Mouse (Mus musculus): Measurements from ENCODE around the gene Tnni3. TPM values are rescaled to one million over a fixed set of nuclear protein-coding genes. Genes with fewer than 3 reads are reported as not detected.

The Tnni3 gene
- polyA plus RNA-seq, 1 experiment = 13.3 TPM

- H3K4me3 ChIP-seq = peak overlapping the region; percentile 53
- H3K27me3 ChIP-seq (ENCODE audit: control insufficient read depth, insufficient read depth, insufficient read length) = no peaks in the 10 kb centered on the region
- peaks cover 29% of the 10 kb centered on the region for H3K79me2 ChIP-seq (ENCODE audit: control insufficient read depth, insufficient read depth)
- TF ChIP-seq POLR2A (IDR thresholded peaks at IDR 0.05; ENCODE audit: insufficient read length, low read depth) (no peak), MYOG (IDR thresholded peaks at IDR 0.05; ENCODE audit: control insufficient read depth in 1 of 3, insufficient read depth in 1 of 3, insufficient read length in 2 of 3, low read depth in 2 of 3) (no peak), SRF (IDR thresholded peaks at IDR 0.05; ENCODE audit: control insufficient read depth, insufficient read length, low read depth) (no peak), CEBPB (IDR thresholded peaks at IDR 0.05; ENCODE audit: insufficient read depth, poor library complexity, severe bottlenecking) (no peak), USF1 (IDR thresholded peaks at IDR 0.05; ENCODE audit: low read depth) (no peak), REST (IDR thresholded peaks at IDR 0.05; ENCODE audit: insufficient read depth, insufficient read length) (no peak), E2F4 (IDR thresholded peaks at IDR 0.05; ENCODE audit: insufficient read depth) (no peak), POLR2AphosphoS2 (IDR thresholded peaks at IDR 0.05; ENCODE audit: insufficient read length, low read depth) (no peak), TCF12 (IDR thresholded peaks at IDR 0.05; ENCODE audit: insufficient read depth, poor library complexity, severe bottlenecking) (no peak), MYOD1 (IDR thresholded peaks at IDR 0.05; ENCODE audit: control insufficient read depth in 1 of 3, insufficient read length in 2 of 3, low read depth in 2 of 3) (no peak), MAX (IDR thresholded peaks at IDR 0.05; ENCODE audit: low read depth) (no peak), TCF3 (IDR thresholded peaks at IDR 0.05; ENCODE audit: insufficient read length, low read depth) (no peak)
- H3ac ChIP-seq (ENCODE audit: control insufficient read depth, insufficient read length) = no peak overlapping the region
- H3K4me2 ChIP-seq (ENCODE audit: low read depth) = no peak overlapping the region
- H3K36me3 ChIP-seq (ENCODE audit: control insufficient read depth, insufficient read depth) = no peaks in the 10 kb centered on the region
These were observed 20.9 kb downstream of the Tnni3 start for GRCm38 (mm10) chr7:4503100-4503499.

GRCm38 (mm10) chr7:4502421-4503090 is 21.5 kb downstream of the Tnni3 start:
- Histone ChIP-seq H3K36me3 (ENCODE audit: control insufficient read depth, insufficient read depth) (no peaks in the 10 kb centered on the region), H3K4me2 (ENCODE audit: low read depth) (peak overlapping the region; percentile 86), H3ac (ENCODE audit: control insufficient read depth, insufficient read length) (no peak overlapping the region), H3K79me2 (ENCODE audit: control insufficient read depth, insufficient read depth) (peaks cover 34% of the 10 kb centered on the region), H3K27me3 (ENCODE audit: control insufficient read depth, insufficient read depth, insufficient read length) (no peaks in the 10 kb centered on the region), H3K4me3 (peak overlapping the region; percentile 53)
- TF ChIP-seq CEBPB (IDR thresholded peaks at IDR 0.05; ENCODE audit: insufficient read depth, poor library complexity, severe bottlenecking) = no peak
- peak; percentile 43 for TF ChIP-seq SRF (IDR thresholded peaks at IDR 0.05; ENCODE audit: control insufficient read depth, insufficient read length, low read depth)
- TF ChIP-seq POLR2AphosphoS2 (IDR thresholded peaks at IDR 0.05; ENCODE audit: insufficient read length, low read depth) = peak; percentile 60

- TF ChIP-seq TCF3 (IDR thresholded peaks at IDR 0.05; ENCODE audit: insufficient read length, low read depth) = no peak
- TF ChIP-seq CEBPB (IDR thresholded peaks at IDR 0.05; ENCODE audit: insufficient read depth, poor library complexity, severe bottlenecking) = no peak
- peak; percentile 70 for TF ChIP-seq POLR2AphosphoS2 (IDR thresholded peaks at IDR 0.05; ENCODE audit: insufficient read length, low read depth)
- TF ChIP-seq SRF (IDR thresholded peaks at IDR 0.05; ENCODE audit: control insufficient read depth, insufficient read length, low read depth) = no peak
- peak; percentile 66 for TF ChIP-seq POLR2A (IDR thresholded peaks at IDR 0.05; ENCODE audit: insufficient read length, low read depth)
- no peak for TF ChIP-seq MYOD1 (IDR thresholded peaks at IDR 0.05; ENCODE audit: control insufficient read depth in 1 of 3, insufficient read length in 2 of 3, low read depth in 2 of 3)
- TF ChIP-seq MYOG (IDR thresholded peaks at IDR 0.05; ENCODE audit: control insufficient read depth in 1 of 3, insufficient read depth in 1 of 3, insufficient read length in 2 of 3, low read depth in 2 of 3) = peak in 1 of 3 experiments; percentile 34
- TF ChIP-seq MAX (IDR thresholded peaks at IDR 0.05; ENCODE audit: low read depth) = no peak
- TF ChIP-seq REST (IDR thresholded peaks at IDR 0.05; ENCODE audit: insufficient read depth, insufficient read length) = no peak
- Histone ChIP-seq H3K36me3 (ENCODE audit: control insufficient read depth, insufficient read depth) (peaks cover 2% of the 10 kb centered on the region), H3ac (ENCODE audit: control insufficient read depth, insufficient read length) (peak within 1 kb of the TSS; percentile 76), H3K79me2 (ENCODE audit: control insufficient read depth, insufficient read depth) (peaks cover 42% of the 10 kb centered on the region), H3K4me2 (ENCODE audit: low read depth) (peak within 1 kb of the TSS; percentile 86), H3K27me3 (ENCODE audit: control insufficient read depth, insufficient read depth, insufficient read length) (no peaks in the 10 kb centered on the region), H3K4me3 (peak within 1 kb of the TSS; percentile 53)
These were observed 22.3 kb downstream of the Tnni3 start, which contains the start of gene Ppp1r12c for GRCm38 (mm10) chr7:4501558-4502397. Gene Ppp1r12c (minus strand): TSS chr7:4501680.

- TF ChIP-seq E2F4 (IDR thresholded peaks at IDR 0.05; ENCODE audit: insufficient read depth) = no peak
- TF ChIP-seq MYOG (IDR thresholded peaks at IDR 0.05; ENCODE audit: control insufficient read depth in 1 of 3, insufficient read depth in 1 of 3, insufficient read length in 2 of 3, low read depth in 2 of 3) = peak in 1 of 3 experiments; percentile 20
- TF ChIP-seq POLR2A (IDR thresholded peaks at IDR 0.05; ENCODE audit: insufficient read length, low read depth) = peak; percentile 18
- Histone ChIP-seq H3K4me2 (ENCODE audit: low read depth) (peak overlapping the region; percentile 68), H3ac (ENCODE audit: control insufficient read depth, insufficient read length) (peak overlapping the region; percentile 76), H3K4me3 (peak overlapping the region; percentile 53), H3K79me2 (ENCODE audit: control insufficient read depth, insufficient read depth) (peaks cover 50% of the 10 kb centered on the region), H3K36me3 (ENCODE audit: control insufficient read depth, insufficient read depth) (peaks cover 8% of the 10 kb centered on the region), H3K27me3 (ENCODE audit: control insufficient read depth, insufficient read depth, insufficient read length) (no peaks in the 10 kb centered on the region)
These were observed 23.0 kb downstream of the Tnni3 start for GRCm38 (mm10) chr7:4500892-4501471.

Data from myocyte (in vitro differentiated cells).